Mouse (Mus musculus) layer of hippocampus, adult 2 months (tissue): ENCODE measurements around the gene Clcnka. TPM values are rescaled to one million over a fixed set of nuclear protein-coding genes. Genes with fewer than 3 reads are reported as not detected.

Experiments used
- DNase-seq, 2 experiments: peaks; one replicate each; pipeline ENCODE4 v3.0.0; 2022; ENCODE audit warnings: low spot score in 2 of 2
- H3K27ac ChIP-seq: fragments of 200-600 bp; 2 replicates; pipeline ENCODE4 v1.8.1; 2022
- H3K4me3 ChIP-seq: fragments of 200-600 bp; 2 replicates; pipeline ENCODE4 v1.8.1; 2022; ENCODE audit warnings: mild to moderate bottlenecking
- CTCF ChIP-seq: fragments of 200-600 bp; conservative IDR thresholded peaks from 2 replicates; pipeline ENCODE4 v1.8.1; 2022; ENCODE audit warnings: antibody characterized with exemption, mild to moderate bottlenecking, moderate library complexity
- total RNA-seq, 2 experiments: library from RNA; stranded (reverse); gene quantifications; 2 replicates each; pipeline ENCODE4 v1.2.3; 2021

Clcnka gene
- total RNA-seq, 2 experiments from 2014 or later: not detected

- no peak overlapping the region for H3K27ac ChIP-seq
- DNase-seq: no peak
- no peak for TF ChIP-seq CTCF
- H3K4me3 ChIP-seq: no peak overlapping the region
Measured at GRCm38 (mm10) chr4:141427921-141428320, 29.4 kb upstream of the Clcnka start.

DNA sequence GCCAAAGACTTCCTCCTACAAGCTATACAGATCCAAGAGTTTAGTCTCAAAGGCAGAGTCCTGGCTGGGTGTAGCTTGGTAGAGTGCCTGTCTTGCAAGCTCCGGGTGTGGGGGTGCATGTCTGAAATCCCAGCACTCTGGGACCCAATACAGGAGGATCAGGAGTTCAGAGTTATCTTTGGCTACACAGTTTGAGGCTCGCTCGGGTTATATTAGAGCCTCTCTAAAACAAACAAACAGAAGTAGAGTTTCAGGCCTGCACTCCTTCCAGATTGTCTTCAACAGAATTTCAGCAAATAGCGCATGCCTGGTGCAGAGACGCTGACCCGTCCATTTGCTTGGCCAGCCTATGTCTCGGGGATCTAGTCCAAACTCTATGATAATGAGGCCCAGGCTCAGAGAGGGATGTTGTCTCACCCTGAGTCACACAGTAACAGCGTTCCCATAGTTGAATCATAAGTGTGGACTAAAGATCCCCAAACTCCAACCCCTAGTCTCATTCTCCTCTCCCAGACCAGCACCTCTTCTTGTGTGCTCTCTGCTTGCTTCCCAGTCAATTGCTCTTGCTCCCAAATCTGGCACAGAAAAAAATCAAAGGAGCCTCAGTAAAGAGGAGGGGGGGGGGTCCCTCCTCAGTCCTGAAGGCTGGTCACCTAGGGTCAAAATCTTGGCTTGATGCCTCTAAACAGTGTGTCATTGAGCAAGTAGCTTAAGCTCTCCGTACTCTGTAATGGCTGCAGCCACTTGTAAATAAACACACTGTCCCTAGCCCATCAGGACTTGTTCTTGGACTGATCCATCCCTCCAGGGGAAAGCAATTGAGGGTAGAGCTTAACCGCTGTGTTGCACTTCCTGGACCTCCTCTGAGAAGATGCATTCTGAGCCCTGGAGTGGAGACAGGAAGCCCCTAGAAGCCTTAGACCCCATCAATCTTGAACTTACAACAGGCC is 28.5 kb upstream of the Clcnka start:
- H3K4me3 ChIP-seq: no peak overlapping the region
- H3K27ac ChIP-seq: no peak overlapping the region
- no peak for TF ChIP-seq CTCF
- DNase-seq: no peak

- peak overlapping the region; percentile 92 for H3K27ac ChIP-seq
- peak overlapping the region; percentile 66 for H3K4me3 ChIP-seq
- TF ChIP-seq CTCF: peak; percentile 18
- DNase-seq: peak; percentile 72 to 82
Measured at GRCm38 (mm10) chr4:141425484-141426479, 27.3 kb upstream of the Clcnka start.

- no peak overlapping the region for H3K27ac ChIP-seq
- no peak for TF ChIP-seq CTCF
- no peak for DNase-seq
Measured at GRCm38 (mm10) chr4:141423691-141424431, 25.3 kb upstream of the Clcnka start.

DNA sequence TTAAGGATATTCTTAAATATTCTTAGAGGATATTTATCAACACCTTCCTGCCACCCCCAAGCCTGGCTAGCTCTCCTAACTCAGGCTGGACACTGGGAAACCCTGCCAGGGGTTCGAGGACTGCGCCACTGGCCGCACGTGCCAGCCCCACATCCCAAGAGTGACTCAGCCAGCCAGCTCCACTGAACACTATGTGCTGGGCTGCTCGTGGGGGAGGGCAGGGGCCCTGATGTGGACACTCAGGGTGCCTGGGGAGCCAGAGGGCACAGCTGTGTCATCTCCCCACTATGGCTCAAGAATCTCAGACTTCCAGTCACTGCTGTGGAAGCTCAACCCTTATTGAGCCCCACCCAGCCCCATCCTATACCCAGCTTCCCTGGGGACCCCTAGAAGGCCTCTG is 24.8 kb upstream of the Clcnka start:
- TF ChIP-seq CTCF: no peak
- no peak for DNase-seq

More at GRCm38 (mm10) chr4:141423691-141424431, 25.3 kb upstream of the Clcnka start:
- H3K4me3 ChIP-seq: no peak overlapping the region

GRCm38 (mm10) chr4:141422841-141423240 is 24.3 kb upstream of the Clcnka start:
- TF ChIP-seq CTCF: no peak
- H3K27ac ChIP-seq: no peak overlapping the region

More for the DNA sequence above, 24.8 kb upstream of the Clcnka start:
- Histone ChIP-seq H3K27ac (no peak overlapping the region), H3K4me3 (no peak overlapping the region)

GRCm38 (mm10) chr4:141421423-141421822 is 22.9 kb upstream of the Clcnka start:
- no peak for TF ChIP-seq CTCF
- H3K27ac ChIP-seq: no peak overlapping the region
- DNase-seq: no peak
- no peak overlapping the region for H3K4me3 ChIP-seq

More at GRCm38 (mm10) chr4:141422841-141423240, 24.3 kb upstream of the Clcnka start:
- DNase-seq: no peak
- H3K4me3 ChIP-seq: no peak overlapping the region

- no peak overlapping the region for H3K27ac ChIP-seq
- TF ChIP-seq CTCF: no peak
- DNase-seq: no peak
- no peak overlapping the region for H3K4me3 ChIP-seq
Measured at GRCm38 (mm10) chr4:141420886-141421285, 22.4 kb upstream of the Clcnka start.

DNA sequence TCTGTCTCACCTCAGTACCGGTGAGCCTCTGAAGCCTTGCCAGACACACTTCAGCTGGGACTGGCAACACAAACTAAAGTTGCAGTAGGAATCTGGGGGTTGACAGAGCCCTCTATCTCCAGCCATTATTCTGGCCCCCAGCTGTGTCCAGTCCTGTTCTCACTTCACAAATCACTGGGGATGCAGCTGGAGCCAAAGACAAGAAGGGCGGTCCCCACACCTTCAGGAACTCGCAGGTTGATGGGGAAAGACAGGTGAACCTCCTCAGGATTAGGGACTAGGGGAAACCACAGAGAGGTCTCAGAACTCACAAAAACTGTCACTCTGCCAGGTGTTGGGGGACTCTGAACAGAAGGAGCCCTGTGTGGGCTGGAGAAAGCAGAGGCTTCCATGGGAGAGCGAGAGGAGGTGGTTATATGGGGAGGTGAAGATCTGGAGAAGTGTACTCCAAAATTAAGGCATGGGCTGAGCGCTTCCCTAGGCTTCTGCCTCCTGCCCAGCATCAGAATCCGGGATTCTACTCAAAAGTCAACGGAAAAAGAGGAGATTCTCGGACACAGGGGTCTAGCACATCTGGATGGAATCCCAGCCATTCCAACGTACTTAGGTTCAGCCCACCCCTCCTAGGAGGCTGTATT is 21.8 kb upstream of the Clcnka start, which contains the start of gene Hspb7:
Hspb7 (plus strand) TSS at position 588 of the 638 bp plus-strand sequence.
- TF ChIP-seq CTCF: no peak
- no peak for DNase-seq
- H3K27ac ChIP-seq: no peak within 1 kb of the TSS
- H3K4me3 ChIP-seq: no peak within 1 kb of the TSS

DNA sequence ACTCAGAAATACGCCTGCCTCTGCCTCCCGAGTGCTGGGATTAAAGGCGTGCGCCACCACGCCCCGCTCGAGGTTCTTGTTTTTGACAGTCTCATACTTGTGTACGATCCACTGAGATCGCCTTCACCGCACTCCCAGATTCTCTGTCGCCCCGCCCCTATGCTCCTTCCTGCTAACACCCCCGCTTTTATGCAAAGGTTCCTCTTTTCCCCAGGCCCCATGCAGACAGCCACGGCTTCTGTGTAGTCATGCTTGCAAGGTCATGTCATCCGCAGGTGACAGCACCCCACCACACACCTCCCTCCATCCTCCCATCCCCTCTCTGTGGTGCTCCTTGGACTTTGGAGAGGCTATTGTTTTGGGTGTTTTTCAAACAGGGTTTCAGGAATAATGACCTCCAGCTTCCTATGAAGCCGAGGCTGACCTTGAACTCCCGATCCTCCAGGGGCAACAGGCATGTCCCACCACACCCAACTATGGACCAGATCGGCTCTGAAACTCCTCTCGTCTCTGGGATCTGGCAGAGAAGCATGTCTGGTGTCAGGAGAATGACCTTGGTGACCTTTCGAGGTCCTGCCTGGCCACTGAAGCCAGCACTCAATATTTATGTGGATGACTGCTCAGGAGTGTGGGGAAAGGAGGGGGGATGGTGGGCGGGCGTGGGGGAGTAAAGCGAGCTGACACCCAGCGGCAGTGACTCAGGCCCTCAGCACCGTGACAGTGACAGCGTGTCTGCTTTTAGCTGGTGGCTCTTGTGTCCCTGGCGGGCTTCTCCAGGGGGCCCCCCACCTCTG is 21.1 kb upstream of the Clcnka start:
- no peak for TF ChIP-seq CTCF
- no peak overlapping the region for H3K27ac ChIP-seq
- no peak for DNase-seq
- H3K4me3 ChIP-seq: no peak overlapping the region

DNA sequence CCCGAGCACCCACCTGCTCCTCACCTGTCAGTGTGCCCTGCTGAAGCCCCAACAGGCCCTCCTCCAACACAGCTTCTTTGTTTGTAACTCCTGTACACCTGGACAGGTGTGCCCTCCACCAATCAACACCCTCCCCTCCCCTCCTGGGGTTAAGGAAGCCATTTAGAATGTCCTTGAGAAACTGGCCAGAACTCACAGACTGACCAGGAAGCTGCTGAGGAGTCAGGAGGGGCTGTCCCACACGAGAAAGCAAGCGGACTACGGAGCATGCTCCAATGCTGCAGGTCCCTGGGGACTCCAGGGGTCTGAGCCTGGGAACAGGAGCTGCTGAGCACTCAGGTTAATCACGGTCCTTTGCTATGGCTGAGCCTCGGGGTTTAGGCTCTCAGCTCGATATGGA is 17.4 kb upstream of the Clcnka start, which contains the start of gene Clcnkb:
Clcnkb (minus strand) TSS at position 91 of the 400 bp plus-strand sequence.
- no peak within 1 kb of the TSS for H3K4me3 ChIP-seq
- DNase-seq: no peak
- no peak for TF ChIP-seq CTCF
- no peak within 1 kb of the TSS for H3K27ac ChIP-seq
